Mouse (Mus musculus): ENCODE measurements around the gene Tmem116. TPM values are rescaled to one million over a fixed set of nuclear protein-coding genes. Genes with fewer than 3 reads are reported as not detected.

Gene Tmem116
- total and polyA plus RNA-seq, 3 experiments = 1.3 to 3.2 (median 2.3) TPM

- in situ Hi-C loops (cut with MboI; ENCODE audit: low pct_ligation_motif_present, low pct_unique_long_range_greater_than_20kb, low sequenced_read_pairs) = no loop called here
- peaks cover 7 to 22% of the 10 kb centered on the region in 2 experiments for H3K4me1 ChIP-seq (ENCODE audit: control insufficient read depth in 1 of 2, insufficient read depth in 2 of 2)
- DNase-seq (ENCODE audit: extremely low read depth) = no peak
- H3K36me3 ChIP-seq (replicated peaks in 1 of 2; ENCODE audit: control insufficient read depth in 1 of 2, insufficient read depth in 1 of 2, low read length in 1 of 2) = peaks cover 61 to 93% of the 10 kb centered on the region in 2 experiments
- no peak overlapping the region for H3K4me3 ChIP-seq (replicated peaks in 1 of 3; ENCODE audit: low read depth in 2 of 3, low read length in 2 of 3, poor library complexity in 1 of 3)
- H3K4me2 ChIP-seq (ENCODE audit: insufficient read depth, low read depth, poor library complexity, severe bottlenecking) = no peak overlapping the region
- H3K9ac ChIP-seq (ENCODE audit: insufficient read depth, low read depth) = no peak overlapping the region
- dilution Hi-C loops (cut with MboI; ENCODE audit: extremely low pct_ligation_motif_present, extremely low pct_unique_long_range_greater_than_20kb, low sequenced_read_pairs) = no loop called here
- TF ChIP-seq CTCF (conservative IDR thresholded peaks at IDR 0.05 in 1 of 2, IDR thresholded peaks at IDR 0.05 in 1 of 2; ENCODE audit: low read depth in 2 of 2, low read length in 2 of 2) (peak; percentile 28 to 43; a peak in 2 of 4 replicates), RCOR1 (conservative IDR thresholded peaks at IDR 0.05; ENCODE audit: low read depth, low read length) (no peak), MAZ (IDR thresholded peaks at IDR 0.05; ENCODE audit: low read depth, low read length) (no peak), MXI1 (IDR thresholded peaks at IDR 0.05; ENCODE audit: low read depth, low read length) (no peak), MAX (IDR thresholded peaks at IDR 0.05; ENCODE audit: low read length) (no peak)
- no peak overlapping the region for H3K27ac ChIP-seq (ENCODE audit: insufficient read depth, low read depth)
- peaks cover 5% of the 10 kb centered on the region for H3K79me2 ChIP-seq (replicated peaks; ENCODE audit: control insufficient read depth, extremely low read depth, insufficient read depth, poor library complexity, severe bottlenecking)
- H3K9me3 ChIP-seq (replicated peaks; ENCODE audit: low read length) = no peaks in the 10 kb centered on the region
- H3K27me3 ChIP-seq (replicated peaks) = no peaks in the 10 kb centered on the region
Measured at GRCm38 (mm10) chr5:121534521-121534920, 82.8 kb downstream of the Tmem116 start.

GRCm38 (mm10) chr5:121535116-121535515, 83.4 kb downstream of the Tmem116 start:
- Histone ChIP-seq H3K4me1 (ENCODE audit: control insufficient read depth in 1 of 2, insufficient read depth in 2 of 2) (peaks cover 7 to 26% of the 10 kb centered on the region in 2 experiments), H3K9ac (ENCODE audit: insufficient read depth, low read depth) (no peak overlapping the region), H3K79me2 (replicated peaks; ENCODE audit: control insufficient read depth, extremely low read depth, insufficient read depth, poor library complexity, severe bottlenecking) (peaks cover 9% of the 10 kb centered on the region), H3K36me3 (replicated peaks in 1 of 2; ENCODE audit: control insufficient read depth in 1 of 2, insufficient read depth in 1 of 2, low read length in 1 of 2) (peaks cover 59 to 89% of the 10 kb centered on the region in 2 experiments), H3K9me3 (replicated peaks; ENCODE audit: low read length) (no peaks in the 10 kb centered on the region), H3K27ac (ENCODE audit: insufficient read depth, low read depth) (no peak overlapping the region), H3K27me3 (replicated peaks) (no peaks in the 10 kb centered on the region), H3K4me2 (ENCODE audit: insufficient read depth, low read depth, poor library complexity, severe bottlenecking) (no peak overlapping the region), H3K4me3 (replicated peaks in 1 of 3; ENCODE audit: low read depth in 2 of 3, low read length in 2 of 3, poor library complexity in 1 of 3) (no peak overlapping the region)
- TF ChIP-seq USF2 (conservative IDR thresholded peaks at IDR 0.05; ENCODE audit: low read depth, low read length) (no peak), EP300 (IDR thresholded peaks at IDR 0.05; ENCODE audit: low read length) (no peak), HCFC1 (IDR thresholded peaks at IDR 0.05; ENCODE audit: low read depth, low read length) (no peak), ZNF384 (IDR thresholded peaks at IDR 0.05; ENCODE audit: low read depth, low read length) (no peak)
- dilution Hi-C loops (cut with MboI; ENCODE audit: extremely low pct_ligation_motif_present, extremely low pct_unique_long_range_greater_than_20kb, low sequenced_read_pairs) = no loop called here
- in situ Hi-C loops (cut with MboI; ENCODE audit: low pct_ligation_motif_present, low pct_unique_long_range_greater_than_20kb, low sequenced_read_pairs) = no loop called here
- DNase-seq (ENCODE audit: extremely low read depth) = no peak

- H3K79me2 ChIP-seq (replicated peaks; ENCODE audit: control insufficient read depth, extremely low read depth, insufficient read depth, poor library complexity, severe bottlenecking) = peaks cover 20% of the 10 kb centered on the region
- in situ Hi-C loops (cut with MboI; ENCODE audit: low pct_ligation_motif_present, low pct_unique_long_range_greater_than_20kb, low sequenced_read_pairs) (no loop called here), dilution Hi-C loops (cut with MboI; ENCODE audit: extremely low pct_ligation_motif_present, extremely low pct_unique_long_range_greater_than_20kb, low sequenced_read_pairs) (no loop called here)
- TF ChIP-seq MAZ (IDR thresholded peaks at IDR 0.05; ENCODE audit: low read depth, low read length) = no peak
- no peak for TF ChIP-seq MAX (IDR thresholded peaks at IDR 0.05; ENCODE audit: low read length)
- no peak for TF ChIP-seq NRF1 (IDR thresholded peaks at IDR 0.05; ENCODE audit: low read depth, low read length)
- no peak for TF ChIP-seq MAFK (IDR thresholded peaks at IDR 0.05; ENCODE audit: insufficient replicate concordance, low read length)
- no peak for TF ChIP-seq RAD21 (IDR thresholded peaks at IDR 0.05; ENCODE audit: low read depth, low read length)
- TF ChIP-seq MXI1 (IDR thresholded peaks at IDR 0.05; ENCODE audit: low read depth, low read length) = no peak
- TF ChIP-seq ETS1 (conservative IDR thresholded peaks at IDR 0.05; ENCODE audit: low read depth, low read length) = no peak
- TF ChIP-seq JUN (IDR thresholded peaks at IDR 0.05; ENCODE audit: insufficient read depth, low read depth, low read length) = no peak
- TF ChIP-seq GABPA (IDR thresholded peaks at IDR 0.05; ENCODE audit: insufficient replicate concordance, low read depth, low read length) = no peak
- no peak for TF ChIP-seq ELF1 (IDR thresholded peaks at IDR 0.05; ENCODE audit: low read depth, low read length)
- TF ChIP-seq ZC3H11A (IDR thresholded peaks at IDR 0.05; ENCODE audit: low read depth, low read length) = no peak
- no peak for TF ChIP-seq MEF2A (IDR thresholded peaks at IDR 0.05; ENCODE audit: borderline replicate concordance, low read depth, low read length)
- TF ChIP-seq CHD2 (IDR thresholded peaks at IDR 0.05; ENCODE audit: low read length) = no peak
- no peak for TF ChIP-seq UBTF (IDR thresholded peaks at IDR 0.05; ENCODE audit: low read depth, low read length)
- no peak for DNase-seq (ENCODE audit: extremely low read depth)
- no peaks in the 10 kb centered on the region for H3K27me3 ChIP-seq (replicated peaks)
- H3K36me3 ChIP-seq (replicated peaks in 1 of 2; ENCODE audit: control insufficient read depth in 1 of 2, insufficient read depth in 1 of 2, low read length in 1 of 2) = peaks cover 47 to 78% of the 10 kb centered on the region in 2 experiments
- peaks cover 7 to 29% of the 10 kb centered on the region in 2 experiments for H3K4me1 ChIP-seq (ENCODE audit: control insufficient read depth in 1 of 2, insufficient read depth in 2 of 2)
- no peak overlapping the region for H3K9ac ChIP-seq (ENCODE audit: insufficient read depth, low read depth)
- H3K4me2 ChIP-seq (ENCODE audit: insufficient read depth, low read depth, poor library complexity, severe bottlenecking) = no peak overlapping the region
- no peaks in the 10 kb centered on the region for H3K9me3 ChIP-seq (replicated peaks; ENCODE audit: low read length)
- peak overlapping the region; percentile 54; the same call in 1 of the 2 replicates for H3K27ac ChIP-seq (ENCODE audit: insufficient read depth, low read depth)
- H3K4me3 ChIP-seq (replicated peaks in 1 of 3; ENCODE audit: low read depth in 2 of 3, low read length in 2 of 3, poor library complexity in 1 of 3) = no peak overlapping the region
Measured at GRCm38 (mm10) chr5:121536921-121537555, 85.3 kb downstream of the Tmem116 start.

All from CH12.LX (cell line).